Comparison of ENCODE assay signal across 17 mouse cellular contexts in genomic region chr6:116600969-116601368, GRCm38 (mm10). TPM values are rescaled to one million over a fixed set of nuclear protein-coding genes. Genes with fewer than 3 reads are reported as not detected.
"Had no signal": no experiment of that assay in that cellular context is flagged by ENCODE, and none has a peak within 500 bp of the region (broad histone marks: within the 10 kb centered on the region; RNA-seq: fewer than 3 reads in every experiment).

No protein-coding gene starts in this region.

RNA-seq across cellular contexts. Expression of gene Olfr215, which starts 17.0 kb away (rescaled TPM):
- total RNA-seq: heart, postnatal 10 days; heart, postnatal 14 days; heart, postnatal 25 days; heart, postnatal 36 days; heart, postnatal 4 days; hematopoietic stem cell, adult 5-6 weeks; hindbrain, postnatal 0 days; layer of hippocampus, adult 18-20 months; layer of hippocampus, adult 2 months; layer of hippocampus, adult 8-10 months; layer of hippocampus, postnatal 10 days; layer of hippocampus, postnatal 14 days; layer of hippocampus, postnatal 25 days; layer of hippocampus, postnatal 36 days; left cerebral cortex, adult 18-20 months; left cerebral cortex, adult 2 months; left cerebral cortex, adult 8-10 months had no signal

RNA-seq across cellular contexts. Expression of gene Olfr214, which starts 46.9 kb away (rescaled TPM):
- total RNA-seq: heart, postnatal 10 days; heart, postnatal 14 days; heart, postnatal 25 days; heart, postnatal 36 days; heart, postnatal 4 days; hematopoietic stem cell, adult 5-6 weeks; hindbrain, postnatal 0 days; layer of hippocampus, adult 18-20 months; layer of hippocampus, adult 2 months; layer of hippocampus, adult 8-10 months; layer of hippocampus, postnatal 10 days; layer of hippocampus, postnatal 14 days; layer of hippocampus, postnatal 25 days; layer of hippocampus, postnatal 36 days; left cerebral cortex, adult 18-20 months; left cerebral cortex, adult 2 months; left cerebral cortex, adult 8-10 months had no signal

RNA-seq across cellular contexts. Expression of gene Gm5580, which starts 50.0 kb away (rescaled TPM):
- total RNA-seq: hindbrain, postnatal 0 days had no signal
